Mouse (Mus musculus): ENCODE results near the gene Nkain4.

DNA sequence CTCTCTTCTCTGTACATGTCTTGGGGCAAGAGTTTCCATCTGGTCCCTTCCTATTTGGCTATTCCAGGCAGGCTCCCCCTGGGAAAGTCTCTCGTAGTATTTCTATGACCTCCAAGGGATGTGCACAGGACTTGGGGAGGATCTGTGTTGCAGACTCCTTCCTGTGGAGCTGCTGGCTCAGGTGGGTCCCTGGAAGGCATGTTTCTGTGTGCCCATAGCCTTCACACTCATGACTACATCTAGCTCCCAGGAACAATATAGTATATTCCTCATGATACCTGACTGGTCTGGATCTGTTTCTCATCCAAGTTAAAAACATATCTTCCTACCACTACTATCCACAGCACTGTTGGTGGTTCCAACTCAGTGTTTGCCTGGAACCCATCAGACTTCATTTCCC is 32.5 kb upstream of the Nkain4 start:
- no peak for TF ChIP-seq CTCF (IDR thresholded peaks at IDR 0.05; ENCODE audit: insufficient read depth, low read length)
- TF ChIP-seq POLR2A (IDR thresholded peaks at IDR 0.05; ENCODE audit: borderline replicate concordance, extremely low read depth, low read depth, low read length): no peak
